22 mouse cellular contexts compared by ENCODE assay signal in the genomic region with DNA sequence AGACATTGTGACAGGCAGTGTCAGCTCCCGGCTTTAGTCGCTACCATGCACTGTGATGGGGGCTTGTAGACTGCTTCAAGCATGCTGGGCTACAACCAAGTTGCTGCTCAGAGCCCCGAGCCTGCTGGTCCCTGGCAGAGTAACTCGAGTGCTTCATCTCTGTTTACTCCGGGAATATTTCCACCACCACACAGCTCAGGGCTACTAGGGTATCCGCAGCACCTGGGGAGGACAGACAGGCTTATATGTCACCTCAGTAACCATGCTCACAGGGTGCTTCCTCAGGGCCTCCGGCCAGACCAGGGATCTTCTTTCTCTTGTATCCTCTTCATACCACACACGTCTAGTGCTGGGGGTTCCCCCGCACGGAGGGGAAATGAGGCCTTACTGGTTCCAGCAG. TPM values are rescaled to one million over a fixed set of nuclear protein-coding genes. Genes with fewer than 3 reads are reported as not detected.
A peak's percentile ranks its signal among the peaks of the same experiment; 100 is the strongest.
DNase-seq lines count a peak whose midpoint lies in the region; ATAC-seq and TF ChIP-seq lines count a peak whose summit lies in the region.
"Had no signal": no experiment of that assay in that cellular context is flagged by ENCODE, and none has a peak within 500 bp of the region (broad histone marks: within the 10 kb centered on the region; RNA-seq: fewer than 3 reads in every experiment).

No protein-coding gene starts in this region.

- H3K4me1 ChIP-seq in heart, adult 2 months (ENCODE audit: control insufficient read depth, insufficient read depth, low read length), result peaks cover 13% of the 10 kb centered on the region
- peaks cover 34% of the 10 kb centered on the region for H3K4me1 ChIP-seq in heart, postnatal 0 days (ENCODE audit: control insufficient read depth, insufficient read depth)
- peaks cover 44% of the 10 kb centered on the region for H3K4me1 ChIP-seq in heart, embryonic 10.5 days
- H3K4me1 ChIP-seq in kidney, embryonic 14.5 days (ENCODE audit: control insufficient read depth, insufficient read depth, low read length), result 0 out of 2 replicates have a peak, but pooled peaks cover 3% of the 10 kb centered on the region

- DNase-seq in heart, adult 2 months, result no peak
- DNase-seq in heart, adult 8-10 months (ENCODE audit: low spot score), result no peak
- DNase-seq in heart, postnatal 0 days (ENCODE audit: low spot score), result no peak
- no peak for DNase-seq in heart, embryonic 10.5 days (ENCODE audit: low spot score)
- DNase-seq in gastrocnemius, adult 8-10 months (ENCODE audit: low spot score in 2 of 2), result peak; percentile 44 to 63
- DNase-seq in gastrocnemius, postnatal 25 days, result peak; percentile 38
- DNase-seq: thymus, postnatal 14 days had no signal

- H3K9ac ChIP-seq in heart, adult 2 months (ENCODE audit: low read depth, low read length), result no peak overlapping the region
- H3K9ac ChIP-seq in heart, postnatal 0 days (replicated peaks; ENCODE audit: low read depth, low read length), result no peak overlapping the region
- H3K9ac ChIP-seq in kidney, embryonic 14.5 days (ENCODE audit: low read depth, low read length), result no peak overlapping the region
- H3K9ac ChIP-seq: embryonic facial prominence, embryonic 13.5 days; forebrain, embryonic 15.5 days; hindbrain, embryonic 12.5 days; limb, embryonic 15.5 days; liver, embryonic 15.5 days; lung, embryonic 14.5 days; neural tube, embryonic 15.5 days; stomach, embryonic 15.5 days had no signal

- no peak overlapping the region for H3K4me3 ChIP-seq in heart, adult 2 months
- H3K4me3 ChIP-seq in heart, postnatal 0 days (ENCODE audit: low read depth, low read length), result no peak overlapping the region
- no peak overlapping the region for H3K4me3 ChIP-seq in heart, embryonic 10.5 days
- H3K4me3 ChIP-seq in kidney, embryonic 14.5 days (ENCODE audit: low read length), result no peak overlapping the region
- H3K4me3 ChIP-seq: embryonic facial prominence, embryonic 13.5 days; forebrain, embryonic 10.5 days; forebrain, embryonic 15.5 days; hindbrain, embryonic 12.5 days; limb, embryonic 10.5 days; limb, embryonic 15.5 days; liver, embryonic 15.5 days; neural tube, embryonic 15.5 days; stomach, embryonic 15.5 days had no signal

- H3K9me3 ChIP-seq in heart, postnatal 0 days (replicated peaks; ENCODE audit: control insufficient read depth, low read length), result no peaks in the 10 kb centered on the region
- H3K9me3 ChIP-seq in heart, embryonic 10.5 days, result no peaks in the 10 kb centered on the region
- H3K9me3 ChIP-seq in kidney, embryonic 14.5 days (ENCODE audit: control insufficient read depth, low read length), result no peaks in the 10 kb centered on the region
- H3K9me3 ChIP-seq: embryonic facial prominence, embryonic 13.5 days; forebrain, embryonic 10.5 days; forebrain, embryonic 15.5 days; hindbrain, embryonic 12.5 days; limb, embryonic 10.5 days; limb, embryonic 15.5 days; liver, embryonic 15.5 days; neural tube, embryonic 15.5 days; stomach, embryonic 15.5 days had no signal

- H3K36me3 ChIP-seq in heart, adult 2 months (ENCODE audit: control insufficient read depth, insufficient read depth, low read length), result no peaks in the 10 kb centered on the region
- H3K36me3 ChIP-seq in heart, postnatal 0 days (replicated peaks; ENCODE audit: control insufficient read depth, insufficient read depth, low read length), result no peaks in the 10 kb centered on the region
- H3K36me3 ChIP-seq in heart, embryonic 10.5 days, result no peaks in the 10 kb centered on the region
- H3K36me3 ChIP-seq in kidney, embryonic 14.5 days (ENCODE audit: control insufficient read depth, insufficient read depth, low read length), result no peaks in the 10 kb centered on the region
- H3K36me3 ChIP-seq: embryonic facial prominence, embryonic 13.5 days; forebrain, embryonic 10.5 days; forebrain, embryonic 15.5 days; hindbrain, embryonic 12.5 days; limb, embryonic 10.5 days; limb, embryonic 15.5 days; liver, embryonic 15.5 days; neural tube, embryonic 15.5 days; stomach, embryonic 15.5 days had no signal

- intact Hi-C loops in heart, adult 2 months (cut with DNase I), result no loop called here

- no peak for TF ChIP-seq CTCF in heart, adult 2 months (IDR thresholded peaks at IDR 0.05)
- TF ChIP-seq CTCF in heart, postnatal 0 days (IDR thresholded peaks at IDR 0.05; ENCODE audit: low read depth), result no peak

- WGBS in heart, adult 2 months, result 59% methylated on average over 10 of the region's 10 CpGs
- WGBS in heart, postnatal 0 days, result 69% methylated on average over 10 of the region's 10 CpGs
- WGBS in heart, embryonic 10.5 days, result 74% methylated on average over 10 of the region's 10 CpGs
- 69% methylated on average over 10 of the region's 10 CpGs for WGBS in kidney, embryonic 14.5 days

- no peak for TF ChIP-seq EP300 in heart, adult 2 months (IDR thresholded peaks at IDR 0.05; ENCODE audit: insufficient read depth, low read depth, low read length)
- TF ChIP-seq EP300 in heart, postnatal 0 days (IDR thresholded peaks at IDR 0.05; ENCODE audit: low read depth), result no peak

- TF ChIP-seq POLR2A in heart, adult 2 months (IDR thresholded peaks at IDR 0.05; ENCODE audit: insufficient read depth, low read depth, low read length), result no peak

- peak overlapping the region; percentile 68 for H3K27ac ChIP-seq in heart, adult 2 months
- peak overlapping the region; percentile 56 for H3K27ac ChIP-seq in heart, postnatal 0 days (ENCODE audit: low read depth)
- no peak overlapping the region for H3K27ac ChIP-seq in heart, embryonic 10.5 days
- H3K27ac ChIP-seq in kidney, embryonic 14.5 days (ENCODE audit: low read depth, low read length), result no peak overlapping the region
- H3K27ac ChIP-seq: embryonic facial prominence, embryonic 13.5 days; forebrain, embryonic 10.5 days; forebrain, embryonic 15.5 days; hindbrain, embryonic 12.5 days; limb, embryonic 10.5 days; limb, embryonic 15.5 days; liver, embryonic 15.5 days; neural tube, embryonic 15.5 days; stomach, embryonic 15.5 days had no signal

- ATAC-seq in heart, postnatal 0 days (ENCODE audit: insufficient read depth, low read depth), result no peak
- ATAC-seq in kidney, embryonic 14.5 days (ENCODE audit: low FRiP score, low TSS enrichment), result no peak
- ATAC-seq: CD4-positive, CD25-positive, alpha-beta regulatory T cell, adult 4 months; forebrain, embryonic 15.5 days; intestine, postnatal 0 days had no signal

- H3K79me2 ChIP-seq in heart, adult 2 months (replicated peaks; ENCODE audit: control insufficient read depth, insufficient read depth, low read length), result no peaks in the 10 kb centered on the region

- no peak overlapping the region for H3K4me2 ChIP-seq in heart, postnatal 0 days (ENCODE audit: low read depth, low read length)
- H3K4me2 ChIP-seq in kidney, embryonic 14.5 days (replicated peaks; ENCODE audit: low read depth, low read length), result no peak overlapping the region
- H3K4me2 ChIP-seq: embryonic facial prominence, embryonic 13.5 days; forebrain, embryonic 15.5 days; hindbrain, embryonic 12.5 days; limb, embryonic 15.5 days; liver, embryonic 15.5 days; lung, embryonic 14.5 days; neural tube, embryonic 15.5 days; stomach, embryonic 15.5 days had no signal

- no peaks in the 10 kb centered on the region for H3K27me3 ChIP-seq in heart, adult 2 months (ENCODE audit: control insufficient read depth, insufficient read depth, low read length)
- H3K27me3 ChIP-seq in heart, postnatal 0 days (ENCODE audit: control insufficient read depth, insufficient read depth, low read length), result 0 out of 2 replicates have a peak, but pooled peaks cover 4% of the 10 kb centered on the region
- peaks cover 66% of the 10 kb centered on the region for H3K27me3 ChIP-seq in heart, embryonic 10.5 days (ENCODE audit: insufficient read depth, poor library complexity, severe bottlenecking)
- peaks cover 26% of the 10 kb centered on the region for H3K27me3 ChIP-seq in kidney, embryonic 14.5 days (ENCODE audit: control insufficient read depth, insufficient read depth, low read length)

RNA-seq across cellular contexts. Expression of gene Ablim2, which starts 5.2 kb away (rescaled TPM):
- total RNA-seq in heart, adult 2 months (2021), result 10 to 100 TPM; 20.1 to 20.8 TPM
- 32.7 and 41.0 TPM in 2 replicates for polyA plus RNA-seq in heart, adult 2 months (2012; rRNA removed)
- total RNA-seq in heart, adult 8-10 months (2022), result 10 to 100 TPM; 18.5 to 28.5 (median 20.9) TPM
- 10.9 and 22.1 TPM in 2 replicates for total RNA-seq in heart, postnatal 0 days (2014; rRNA removed; ENCODE audit: low replicate concordance)
- 8.3 and 8.8 TPM in 2 replicates for polyA plus RNA-seq in heart, postnatal 0 days (2015; fragmentation: Nextera tagmentation; extraction: Ambion mirVana)
- polyA plus RNA-seq in heart, embryonic 10.5 days (2016; fragmentation: Nextera tagmentation; extraction: Ambion mirVana), result 1.7 and 2.6 TPM in 2 replicates
- total RNA-seq in gastrocnemius, adult 8-10 months (2022), result 10 to 100 TPM; 36.1 to 43.4 (median 40.7) TPM
- 10 to 100 TPM; 33.4 to 42.7 TPM for total RNA-seq in gastrocnemius, postnatal 25 days (2021)
- 0.30 and 2.5 TPM in 2 replicates for polyA plus RNA-seq in kidney, embryonic 14.5 days (2014; fragmentation: Nextera tagmentation; extraction: Ambion mirVana)
- total RNA-seq: common myeloid progenitor, adult 5-6 weeks; monocyte, adult 5-6 weeks had no signal
- polyA plus RNA-seq: forebrain, embryonic 10.5 days had no signal

RNA-seq across cellular contexts. Expression of gene Sh3tc1, which starts 23.1 kb away (rescaled TPM):
- 1 to 10 TPM; 5.7 to 7.2 TPM for total RNA-seq in heart, adult 2 months (2021)
- 6.3 and 6.8 TPM in 2 replicates for polyA plus RNA-seq in heart, adult 2 months (2012; rRNA removed)
- 1 to 10 TPM; 6.5 to 9.1 (median 7.9) TPM for total RNA-seq in heart, adult 8-10 months (2022)
- total RNA-seq in heart, postnatal 0 days (2014; rRNA removed; ENCODE audit: low replicate concordance), result 11.4 and 15.2 TPM in 2 replicates
- 6.8 and 9.4 TPM in 2 replicates for polyA plus RNA-seq in heart, postnatal 0 days (2015; fragmentation: Nextera tagmentation; extraction: Ambion mirVana)
- polyA plus RNA-seq in heart, embryonic 10.5 days (2016; fragmentation: Nextera tagmentation; extraction: Ambion mirVana), result 7.8 and 13.1 TPM in 2 replicates
- total RNA-seq in gastrocnemius, adult 8-10 months (2022), result 1 to 10 TPM; 1.4 to 2.9 (median 1.9) TPM
- total RNA-seq in gastrocnemius, postnatal 25 days (2021), result 1 to 10 TPM; 1.8 to 2.1 TPM
- polyA plus RNA-seq in kidney, embryonic 14.5 days (2014; fragmentation: Nextera tagmentation; extraction: Ambion mirVana), result 4.2 and 11.3 TPM in 2 replicates

Comparison
In these comparisons a context has a peak if more than half of its experiments do, and no peak if none do; other contexts are left out.
1. H3K27ac ChIP-seq: peak in heart, adult 2 months (single experiment) and heart, postnatal 0 days (single experiment); none in heart, embryonic 10.5 days (single experiment) and kidney, embryonic 14.5 days (single experiment).
2. DNase-seq: peak in gastrocnemius, adult 8-10 months (2 of 2) and gastrocnemius, postnatal 25 days (single experiment); none in heart, adult 2 months (0 of 2), heart, adult 8-10 months (single experiment), heart, postnatal 0 days (single experiment) and heart, embryonic 10.5 days (single experiment).